Mouse (Mus musculus): ENCODE data around the gene Gm40193.
A peak's percentile ranks its signal among the peaks of the same experiment; 100 is the strongest.

DNA sequence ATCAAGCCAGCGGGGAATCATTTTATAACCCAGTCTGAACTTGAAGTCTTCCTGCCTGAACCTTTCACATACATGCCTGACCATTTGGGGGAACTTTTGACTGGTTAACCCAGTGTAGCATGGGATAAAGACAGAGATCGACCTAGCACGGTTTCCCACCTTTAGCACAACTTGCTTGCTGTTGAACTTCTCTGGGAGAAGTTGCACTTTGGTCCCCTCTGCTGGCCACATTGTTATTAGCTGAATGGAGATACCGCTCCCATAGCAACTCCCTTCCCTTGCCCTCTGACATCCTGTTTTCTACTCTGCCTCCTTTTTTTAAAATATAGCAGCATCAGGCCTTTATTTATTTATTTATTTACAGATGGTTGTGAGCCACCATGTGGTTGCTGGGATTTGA lies 26.4 kb downstream of the Gm40193 start:
- TF ChIP-seq CTCF (IDR thresholded peaks at IDR 0.05; ENCODE audit: extremely low read depth, insufficient read depth, low read length) (peak; percentile 63), POLR2A (IDR thresholded peaks at IDR 0.05; ENCODE audit: extremely low read depth, insufficient read depth, low read length) (no peak)

Data from cortical plate, adult 2 months (tissue).